Mouse (Mus musculus): ENCODE data around the gene Osbpl11. TPM values are rescaled to one million over a fixed set of nuclear protein-coding genes. Genes with fewer than 3 reads are reported as not detected.
A peak's percentile ranks its signal among the peaks of the same experiment; 100 is the strongest.

Osbpl11 gene
- polyA plus RNA-seq, 1 experiment from 2014 or later: 14.5 TPM

- no peak overlapping the region for H3K27ac ChIP-seq (ENCODE audit: low read length)
Observed at GRCm38 (mm10) chr16:33180793-33181192, 4.1 kb upstream of the Osbpl11 start.

DNA sequence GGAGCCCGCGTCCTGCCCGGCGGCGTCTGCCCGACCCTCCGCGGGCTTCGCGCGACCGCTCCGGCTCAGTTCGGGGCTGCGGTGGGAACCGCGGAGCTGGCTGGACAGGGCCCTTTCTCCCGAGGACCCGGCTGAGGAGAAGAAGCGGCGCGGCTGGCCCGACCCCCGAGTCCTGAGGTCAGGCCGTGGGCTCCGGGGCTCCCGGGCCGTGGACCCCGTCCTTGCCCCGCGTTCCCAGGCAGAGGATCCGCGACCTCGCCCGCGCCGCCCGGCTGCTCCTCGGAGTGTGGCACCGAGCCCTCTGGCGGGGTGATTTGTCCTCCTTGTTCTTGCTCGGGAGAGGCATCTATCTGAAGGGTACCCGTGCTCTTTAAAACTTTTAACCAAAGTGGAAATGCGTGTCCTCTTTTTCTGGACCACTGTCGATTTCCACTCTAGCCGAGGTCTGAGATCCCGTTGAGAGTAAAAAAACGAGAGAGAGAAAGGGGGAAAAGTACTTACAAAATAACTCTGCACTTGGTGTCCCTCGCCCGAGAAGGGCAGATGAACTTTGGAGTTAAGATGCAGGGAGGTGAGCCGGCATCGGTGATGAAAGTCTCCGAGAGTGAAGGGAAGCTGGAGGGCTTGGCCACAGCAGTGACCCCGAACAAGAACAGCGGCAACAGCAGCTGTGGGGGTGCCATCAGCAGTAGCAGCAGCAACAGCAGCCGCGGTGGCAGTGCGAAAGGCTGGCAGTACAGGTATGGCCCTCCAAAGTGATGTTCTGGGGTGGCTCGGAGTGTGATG is 583 bp downstream of the Osbpl11 start:
- no peaks in the 10 kb centered on the region for H3K27me3 ChIP-seq (ENCODE audit: control insufficient read depth, insufficient read depth, low read length)
- no peaks in the 10 kb centered on the region for H3K9me3 ChIP-seq (replicated peaks; ENCODE audit: control insufficient read depth, low read length)
- peaks cover 13% of the 10 kb centered on the region for H3K4me1 ChIP-seq (ENCODE audit: control insufficient read depth, insufficient read depth, low read length)
- H3K4me3 ChIP-seq (ENCODE audit: low read length): peak overlapping the region; percentile 99
- peak overlapping the region; percentile 99 for H3K9ac ChIP-seq (ENCODE audit: low read length)
- peak overlapping the region; percentile 96 for H3K27ac ChIP-seq (ENCODE audit: low read length)
- ATAC-seq (replicated peaks; ENCODE audit: extremely low read depth, insufficient read depth, low FRiP score): peak; percentile 71
- H3K4me2 ChIP-seq (ENCODE audit: low read depth, low read length): peak overlapping the region; percentile 92
- H3K36me3 ChIP-seq (ENCODE audit: control insufficient read depth, insufficient read depth): no peaks in the 10 kb centered on the region
- under 1% methylated on average over 54 of the region's 59 CpGs for WGBS

More at GRCm38 (mm10) chr16:33180793-33181192, 4.1 kb upstream of the Osbpl11 start:
- no peak overlapping the region for H3K9ac ChIP-seq (ENCODE audit: low read length)
- 76% methylated on average over 3 of the region's 3 CpGs for WGBS
- H3K36me3 ChIP-seq (ENCODE audit: control insufficient read depth, insufficient read depth): no peaks in the 10 kb centered on the region
- no peaks in the 10 kb centered on the region for H3K27me3 ChIP-seq (ENCODE audit: control insufficient read depth, insufficient read depth, low read length)
- H3K4me2 ChIP-seq (ENCODE audit: low read depth, low read length): no peak overlapping the region
- ATAC-seq (replicated peaks; ENCODE audit: extremely low read depth, insufficient read depth, low FRiP score): no peak
- H3K4me1 ChIP-seq (ENCODE audit: control insufficient read depth, insufficient read depth, low read length): peaks cover 7% of the 10 kb centered on the region
- no peak overlapping the region for H3K4me3 ChIP-seq (ENCODE audit: low read length)
- no peaks in the 10 kb centered on the region for H3K9me3 ChIP-seq (replicated peaks; ENCODE audit: control insufficient read depth, low read length)

GRCm38 (mm10) chr16:33186134-33186533 is 1.3 kb downstream of the Osbpl11 start:
- Histone ChIP-seq H3K9me3 (replicated peaks; ENCODE audit: control insufficient read depth, low read length) (no peaks in the 10 kb centered on the region), H3K9ac (ENCODE audit: low read length) (peak overlapping the region; percentile 99), H3K27ac (ENCODE audit: low read length) (peak overlapping the region; percentile 96; the same call in 1 of the 2 replicates), H3K4me3 (ENCODE audit: low read length) (peak overlapping the region; percentile 99), H3K4me2 (ENCODE audit: low read depth, low read length) (peak overlapping the region; percentile 92), H3K36me3 (ENCODE audit: control insufficient read depth, insufficient read depth) (no peaks in the 10 kb centered on the region), H3K4me1 (ENCODE audit: control insufficient read depth, insufficient read depth, low read length) (peaks cover 13% of the 10 kb centered on the region), H3K27me3 (ENCODE audit: control insufficient read depth, insufficient read depth, low read length) (no peaks in the 10 kb centered on the region)
- no peak for ATAC-seq (replicated peaks; ENCODE audit: extremely low read depth, insufficient read depth, low FRiP score)
- WGBS: 14% methylated on average over 4 of the region's 4 CpGs

- Histone ChIP-seq H3K9ac (ENCODE audit: low read length) (no peak overlapping the region), H3K27ac (ENCODE audit: low read length) (peak overlapping the region; percentile 52; the same call in 1 of the 2 replicates), H3K36me3 (ENCODE audit: control insufficient read depth, insufficient read depth) (no peaks in the 10 kb centered on the region), H3K4me2 (ENCODE audit: low read depth, low read length) (no peak overlapping the region), H3K4me1 (ENCODE audit: control insufficient read depth, insufficient read depth, low read length) (peaks cover 26% of the 10 kb centered on the region), H3K27me3 (ENCODE audit: control insufficient read depth, insufficient read depth, low read length) (no peaks in the 10 kb centered on the region), H3K9me3 (replicated peaks; ENCODE audit: control insufficient read depth, low read length) (no peaks in the 10 kb centered on the region), H3K4me3 (ENCODE audit: low read length) (no peak overlapping the region)
- WGBS: 44% methylated on average over 3 of the region's 3 CpGs
- ATAC-seq (replicated peaks; ENCODE audit: extremely low read depth, insufficient read depth, low FRiP score): no peak
Observed at GRCm38 (mm10) chr16:33188076-33188475, 3.2 kb downstream of the Osbpl11 start.

DNA sequence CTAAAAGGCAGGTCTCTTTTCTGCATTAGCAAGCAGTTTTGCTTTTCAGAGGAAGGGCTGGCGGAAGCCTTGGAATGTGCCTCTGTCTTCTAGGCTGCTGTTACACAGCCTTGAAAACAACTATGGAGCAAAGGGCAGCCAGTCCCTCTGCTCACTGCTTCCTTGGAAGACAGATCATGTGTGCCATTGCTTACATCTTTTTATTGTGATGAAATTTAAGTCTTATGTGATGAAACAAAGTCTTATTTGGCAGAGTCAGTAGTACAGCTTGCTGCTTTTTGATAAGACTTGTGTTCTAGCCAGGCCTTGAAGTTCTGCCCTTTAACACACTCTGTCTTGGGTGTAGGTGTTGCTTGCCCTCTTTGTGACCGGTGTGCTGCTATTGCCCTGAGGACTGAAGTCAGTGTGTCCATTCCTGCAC is 6.8 kb downstream of the Osbpl11 start:
- H3K9ac ChIP-seq (ENCODE audit: low read length): no peak overlapping the region

GRCm38 (mm10) chr16:33192280-33192679 is 7.4 kb downstream of the Osbpl11 start:
- H3K9ac ChIP-seq (ENCODE audit: low read length): no peak overlapping the region
- peaks cover 15% of the 10 kb centered on the region for H3K4me1 ChIP-seq (ENCODE audit: control insufficient read depth, insufficient read depth, low read length)
- WGBS: 61% methylated on average over 2 of the region's 2 CpGs
- H3K4me2 ChIP-seq (ENCODE audit: low read depth, low read length): no peak overlapping the region
- no peak overlapping the region for H3K4me3 ChIP-seq (ENCODE audit: low read length)
- H3K27me3 ChIP-seq (ENCODE audit: control insufficient read depth, insufficient read depth, low read length): no peaks in the 10 kb centered on the region
- no peak for ATAC-seq (replicated peaks; ENCODE audit: extremely low read depth, insufficient read depth, low FRiP score)
- no peaks in the 10 kb centered on the region for H3K9me3 ChIP-seq (replicated peaks; ENCODE audit: control insufficient read depth, low read length)
- H3K27ac ChIP-seq (ENCODE audit: low read length): no peak overlapping the region
- H3K36me3 ChIP-seq (ENCODE audit: control insufficient read depth, insufficient read depth): no peaks in the 10 kb centered on the region

More for the DNA sequence above, 6.8 kb downstream of the Osbpl11 start:
- H3K4me3 ChIP-seq (ENCODE audit: low read length): no peak overlapping the region
- no peak for ATAC-seq (replicated peaks; ENCODE audit: extremely low read depth, insufficient read depth, low FRiP score)
- no peak overlapping the region for H3K4me2 ChIP-seq (ENCODE audit: low read depth, low read length)
- H3K36me3 ChIP-seq (ENCODE audit: control insufficient read depth, insufficient read depth): no peaks in the 10 kb centered on the region
- no peaks in the 10 kb centered on the region for H3K9me3 ChIP-seq (replicated peaks; ENCODE audit: control insufficient read depth, low read length)
- peaks cover 20% of the 10 kb centered on the region for H3K4me1 ChIP-seq (ENCODE audit: control insufficient read depth, insufficient read depth, low read length)
- H3K27me3 ChIP-seq (ENCODE audit: control insufficient read depth, insufficient read depth, low read length): no peaks in the 10 kb centered on the region
- H3K27ac ChIP-seq (ENCODE audit: low read length): peak overlapping the region; percentile 3; the same call in 1 of the 2 replicates
- 64% methylated on average over 2 of the region's 2 CpGs for WGBS

DNA sequence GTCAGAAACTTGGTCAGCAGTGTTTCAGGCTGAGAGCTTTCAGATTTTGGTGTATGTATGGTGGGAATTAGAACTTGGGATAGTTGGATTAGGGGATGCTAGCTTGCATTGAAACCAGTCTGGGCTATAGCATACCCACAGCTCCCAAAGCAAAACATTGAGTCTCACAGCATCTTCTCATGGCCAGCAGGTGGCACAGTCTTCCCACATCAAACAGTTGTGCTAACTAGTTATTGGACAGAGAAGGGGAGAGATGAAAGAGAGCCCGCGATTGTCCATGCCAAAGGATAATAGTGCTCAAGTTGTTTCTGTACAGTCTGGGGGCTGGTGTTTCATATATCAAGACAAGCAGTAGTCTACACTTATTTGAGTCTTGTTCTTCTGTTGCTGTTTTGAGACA is 8.8 kb downstream of the Osbpl11 start:
- no peak overlapping the region for H3K27ac ChIP-seq (ENCODE audit: low read length)
- no peak for ATAC-seq (replicated peaks; ENCODE audit: extremely low read depth, insufficient read depth, low FRiP score)
- no peaks in the 10 kb centered on the region for H3K9me3 ChIP-seq (replicated peaks; ENCODE audit: control insufficient read depth, low read length)
- WGBS: 23% methylated on average over 2 of the region's 2 CpGs
- H3K4me1 ChIP-seq (ENCODE audit: control insufficient read depth, insufficient read depth, low read length): peaks cover 13% of the 10 kb centered on the region
- no peak overlapping the region for H3K4me3 ChIP-seq (ENCODE audit: low read length)
- no peak overlapping the region for H3K4me2 ChIP-seq (ENCODE audit: low read depth, low read length)
- H3K9ac ChIP-seq (ENCODE audit: low read length): no peak overlapping the region
- H3K36me3 ChIP-seq (ENCODE audit: control insufficient read depth, insufficient read depth): no peaks in the 10 kb centered on the region
- H3K27me3 ChIP-seq (ENCODE audit: control insufficient read depth, insufficient read depth, low read length): no peaks in the 10 kb centered on the region

- no peak for ATAC-seq (replicated peaks; ENCODE audit: extremely low read depth, insufficient read depth, low FRiP score)
- H3K36me3 ChIP-seq (ENCODE audit: control insufficient read depth, insufficient read depth): peaks cover 5% of the 10 kb centered on the region; the same call in 1 of the 2 replicates
- WGBS: 51% methylated on average over 4 of the region's 5 CpGs
Observed at GRCm38 (mm10) chr16:33195686-33196313, 10.9 kb downstream of the Osbpl11 start.

DNA sequence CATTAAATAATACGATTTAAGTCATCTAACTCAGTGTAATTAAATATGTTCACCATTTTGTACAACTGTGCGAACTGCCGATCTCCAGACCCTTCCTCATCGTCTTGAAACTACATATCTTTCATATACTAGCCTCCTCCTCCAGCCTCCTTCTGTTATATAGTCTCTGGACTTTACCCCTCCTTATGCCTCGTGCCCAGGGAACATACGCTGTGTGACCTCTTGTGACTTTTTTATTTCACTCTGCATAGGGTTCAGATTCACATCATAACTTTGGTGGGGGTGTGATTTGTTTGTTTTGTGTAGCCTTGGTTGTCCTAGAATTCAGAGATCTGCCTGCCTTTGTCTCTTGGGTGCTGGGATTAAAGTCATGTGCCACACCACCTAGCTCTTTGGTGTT is 11.7 kb downstream of the Osbpl11 start:
- H3K27ac ChIP-seq (ENCODE audit: low read length): no peak overlapping the region
- H3K9me3 ChIP-seq (replicated peaks; ENCODE audit: control insufficient read depth, low read length): no peaks in the 10 kb centered on the region
- H3K4me3 ChIP-seq (ENCODE audit: low read length): no peak overlapping the region
- H3K36me3 ChIP-seq (ENCODE audit: control insufficient read depth, insufficient read depth): peaks cover 5% of the 10 kb centered on the region; the same call in 1 of the 2 replicates
- no peak overlapping the region for H3K4me2 ChIP-seq (ENCODE audit: low read depth, low read length)
- H3K4me1 ChIP-seq (ENCODE audit: control insufficient read depth, insufficient read depth, low read length): peaks cover 9% of the 10 kb centered on the region
- ATAC-seq (replicated peaks; ENCODE audit: extremely low read depth, insufficient read depth, low FRiP score): no peak
- no peaks in the 10 kb centered on the region for H3K27me3 ChIP-seq (ENCODE audit: control insufficient read depth, insufficient read depth, low read length)
- no peak overlapping the region for H3K9ac ChIP-seq (ENCODE audit: low read length)
- 90% methylated on average over 6 of the region's 6 CpGs for WGBS

More at GRCm38 (mm10) chr16:33195686-33196313, 10.9 kb downstream of the Osbpl11 start:
- Histone ChIP-seq H3K4me1 (ENCODE audit: control insufficient read depth, insufficient read depth, low read length) (peaks cover 13% of the 10 kb centered on the region), H3K9ac (ENCODE audit: low read length) (no peak overlapping the region), H3K27ac (ENCODE audit: low read length) (no peak overlapping the region), H3K9me3 (replicated peaks; ENCODE audit: control insufficient read depth, low read length) (no peaks in the 10 kb centered on the region), H3K27me3 (ENCODE audit: control insufficient read depth, insufficient read depth, low read length) (no peaks in the 10 kb centered on the region), H3K4me2 (ENCODE audit: low read depth, low read length) (no peak overlapping the region), H3K4me3 (ENCODE audit: low read length) (no peak overlapping the region)

Measured in heart, embryonic 16.5 days (tissue).